Mouse (Mus musculus): ENCODE data around the gene Dennd1a. TPM values are rescaled to one million over a fixed set of nuclear protein-coding genes. Genes with fewer than 3 reads are reported as not detected.
"Not testable (repeated sequence)": the region's sequence is repeated elsewhere in the genome, so short reads cannot be mapped to it uniquely, and the experiment has no call there.

Gene Dennd1a
- polyA plus RNA-seq, 1 experiment from 2014 or later = 17.7 TPM

DNA sequence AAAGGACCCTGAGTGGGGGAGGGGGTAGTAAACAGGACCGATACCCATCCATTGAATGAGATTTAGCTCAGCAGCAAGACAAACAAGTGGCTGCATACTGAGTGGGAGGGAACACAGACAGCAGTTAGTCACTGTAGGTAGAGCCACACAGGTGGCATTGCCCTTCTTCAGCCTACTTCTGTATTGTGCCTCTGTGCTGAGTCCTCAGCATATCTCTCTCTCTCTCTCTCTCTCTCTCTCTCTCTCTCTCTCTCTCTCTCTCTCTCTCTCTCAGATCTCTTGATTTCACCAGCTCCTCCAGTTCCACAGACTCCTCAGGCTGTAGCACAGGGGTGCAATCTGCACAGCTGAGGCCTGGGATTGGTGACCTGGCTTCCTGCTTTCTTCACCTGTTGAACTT, 347.2 kb downstream of the Dennd1a start:
- ATAC-seq (replicated peaks; ENCODE audit: low FRiP score) (no peak), DNase-seq (ENCODE audit: low spot score) (no peak)
- WGBS = 6% methylated on average over 1 of the region's 1 CpGs
- Histone ChIP-seq H3K4me1 (replicated peaks; ENCODE audit: control insufficient read depth, insufficient read depth, low read length) (peaks cover 5% of the 10 kb centered on the region; the same call in 1 of the 2 replicates), H3K9me3 (ENCODE audit: control insufficient read depth, low read length) (no peaks in the 10 kb centered on the region), H3K27me3 (ENCODE audit: control insufficient read depth, insufficient read depth, low read length) (no peaks in the 10 kb centered on the region), H3K27ac (ENCODE audit: low read depth, low read length) (no peak overlapping the region), H3K4me3 (ENCODE audit: low read depth, low read length) (no peak overlapping the region), H3K4me2 (ENCODE audit: low read depth, low read length, severe bottlenecking) (no peak overlapping the region), H3K36me3 (ENCODE audit: control insufficient read depth, insufficient read depth, low read length) (no peaks in the 10 kb centered on the region), H3K9ac (ENCODE audit: low read length) (no peak overlapping the region)

DNA sequence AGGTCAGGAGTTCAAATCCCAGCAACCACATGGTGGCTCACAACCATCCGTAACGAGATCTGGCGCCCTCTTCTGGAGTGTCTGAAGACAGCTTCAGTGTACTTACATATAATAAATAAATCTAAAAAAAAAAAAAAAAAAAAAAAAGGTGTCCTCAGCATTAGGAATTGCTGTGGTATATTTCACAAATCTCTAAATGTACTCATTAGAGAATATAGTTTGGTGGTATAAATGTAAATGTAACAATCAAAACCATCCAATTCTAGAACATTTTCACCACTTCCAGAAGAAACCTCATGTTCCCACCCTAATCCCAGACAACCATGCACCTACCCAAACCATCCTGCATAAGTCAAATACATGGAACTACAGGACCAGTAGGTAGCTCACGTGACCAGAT, 350.3 kb downstream of the Dennd1a start:
- H3K36me3 ChIP-seq (ENCODE audit: control insufficient read depth, insufficient read depth, low read length) = not testable (repeated sequence)

DNA sequence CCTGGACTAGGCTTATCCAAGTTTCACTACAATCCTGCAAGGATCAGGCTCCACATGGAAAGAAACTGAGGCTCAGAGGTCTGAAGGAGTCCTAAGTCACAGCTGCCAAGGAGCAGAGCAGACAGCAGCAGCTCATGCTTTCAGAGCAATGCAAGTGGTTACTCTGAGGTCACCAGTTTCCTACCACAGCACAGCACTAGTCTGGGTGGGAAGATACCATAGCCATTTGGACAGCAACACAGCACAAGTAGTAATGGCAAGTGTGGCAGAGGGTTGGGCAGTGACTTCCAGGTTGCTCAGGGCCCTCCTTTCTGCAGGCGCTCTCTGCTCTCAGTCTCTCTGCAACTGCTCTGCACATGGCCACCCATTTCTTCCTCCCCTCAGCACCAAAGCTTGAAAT, 354.9 kb downstream of the Dennd1a start:
- Histone ChIP-seq H3K36me3 (ENCODE audit: control insufficient read depth, insufficient read depth, low read length) (no peaks in the 10 kb centered on the region), H3K4me1 (replicated peaks; ENCODE audit: control insufficient read depth, insufficient read depth, low read length) (peaks cover 13% of the 10 kb centered on the region; the same call in 1 of the 2 replicates), H3K4me3 (ENCODE audit: low read depth, low read length) (no peak overlapping the region), H3K9me3 (ENCODE audit: control insufficient read depth, low read length) (no peaks in the 10 kb centered on the region), H3K27ac (ENCODE audit: low read depth, low read length) (no peak overlapping the region), H3K9ac (ENCODE audit: low read length) (no peak overlapping the region), H3K4me2 (ENCODE audit: low read depth, low read length, severe bottlenecking) (no peak overlapping the region), H3K27me3 (ENCODE audit: control insufficient read depth, insufficient read depth, low read length) (no peaks in the 10 kb centered on the region)
- 89% methylated on average over 1 of the region's 1 CpGs for WGBS
- 0 out of 2 replicates have a peak, but pooled peaks have one; percentile 19 for ATAC-seq (replicated peaks; ENCODE audit: low FRiP score)
- no peak for DNase-seq (ENCODE audit: low spot score)

More for the DNA sequence above, 350.3 kb downstream of the Dennd1a start:
- ATAC-seq (replicated peaks; ENCODE audit: low FRiP score); H3K27me3 ChIP-seq (ENCODE audit: control insufficient read depth, insufficient read depth, low read length); H3K4me1 ChIP-seq (replicated peaks; ENCODE audit: control insufficient read depth, insufficient read depth, low read length); DNase-seq (ENCODE audit: low spot score); H3K4me3 ChIP-seq (ENCODE audit: low read depth, low read length); H3K9me3 ChIP-seq (ENCODE audit: control insufficient read depth, low read length); H3K27ac ChIP-seq (ENCODE audit: low read depth, low read length); H3K9ac ChIP-seq (ENCODE audit: low read length); H3K4me2 ChIP-seq (ENCODE audit: low read depth, low read length, severe bottlenecking): not testable (repeated sequence)
- WGBS = 91% methylated on average over 1 of the region's 4 CpGs

DNA sequence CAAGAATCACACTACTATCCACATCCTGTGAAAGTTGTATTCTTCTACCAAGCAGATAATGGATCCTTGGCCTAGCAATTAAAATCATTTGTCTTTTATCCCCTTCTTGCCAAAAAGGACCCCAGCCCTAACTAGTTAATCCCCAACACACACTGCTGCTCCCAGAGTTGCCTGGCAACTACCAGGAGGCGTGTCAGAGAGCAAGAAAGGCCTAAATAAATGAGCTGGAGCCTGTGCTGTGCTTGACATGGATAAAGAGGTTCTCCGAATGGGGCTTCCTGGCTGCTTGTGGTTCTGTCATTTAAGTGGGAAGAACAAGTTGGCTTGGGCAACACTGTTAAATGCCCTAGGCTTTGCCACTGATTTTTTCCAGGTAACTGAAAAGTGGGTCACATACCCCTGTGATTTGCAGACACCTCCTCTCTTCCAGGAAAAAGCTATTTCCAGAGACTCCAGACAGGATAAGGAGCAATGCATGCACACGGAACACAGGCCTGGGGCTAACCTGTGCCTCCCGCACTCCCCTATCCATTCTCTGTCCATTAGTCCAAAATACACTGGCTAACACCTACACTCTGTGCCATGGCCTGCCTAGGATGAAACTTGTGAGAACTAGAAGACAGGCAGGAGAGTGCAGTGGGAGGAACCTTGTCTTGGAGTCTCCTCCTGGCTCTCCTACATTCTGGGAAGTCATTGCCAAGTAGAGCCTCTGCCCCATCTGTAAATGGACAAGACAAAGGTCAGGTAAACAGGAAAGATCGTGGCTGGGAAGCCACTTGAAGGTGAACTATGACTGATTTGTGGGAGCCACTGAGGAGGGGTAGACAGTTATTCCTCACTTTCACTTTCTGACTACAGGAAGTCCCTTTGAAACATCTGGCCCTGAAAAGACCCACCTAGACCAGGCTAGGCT, 355.9 kb downstream of the Dennd1a start:
- Histone ChIP-seq H3K9me3 (ENCODE audit: control insufficient read depth, low read length) (no peaks in the 10 kb centered on the region), H3K27me3 (ENCODE audit: control insufficient read depth, insufficient read depth, low read length) (no peaks in the 10 kb centered on the region), H3K36me3 (ENCODE audit: control insufficient read depth, insufficient read depth, low read length) (no peaks in the 10 kb centered on the region), H3K4me2 (ENCODE audit: low read depth, low read length, severe bottlenecking) (no peak overlapping the region), H3K27ac (ENCODE audit: low read depth, low read length) (peak overlapping the region; percentile 82; the same call in 1 of the 2 replicates), H3K4me1 (replicated peaks; ENCODE audit: control insufficient read depth, insufficient read depth, low read length) (peaks cover 13% of the 10 kb centered on the region; the same call in 1 of the 2 replicates), H3K9ac (ENCODE audit: low read length) (no peak overlapping the region), H3K4me3 (ENCODE audit: low read depth, low read length) (no peak overlapping the region)
- ATAC-seq (replicated peaks; ENCODE audit: low FRiP score) (peak; percentile 92), DNase-seq (ENCODE audit: low spot score) (peak; percentile 77)
- 41% methylated on average over 5 of the region's 5 CpGs for WGBS

DNA sequence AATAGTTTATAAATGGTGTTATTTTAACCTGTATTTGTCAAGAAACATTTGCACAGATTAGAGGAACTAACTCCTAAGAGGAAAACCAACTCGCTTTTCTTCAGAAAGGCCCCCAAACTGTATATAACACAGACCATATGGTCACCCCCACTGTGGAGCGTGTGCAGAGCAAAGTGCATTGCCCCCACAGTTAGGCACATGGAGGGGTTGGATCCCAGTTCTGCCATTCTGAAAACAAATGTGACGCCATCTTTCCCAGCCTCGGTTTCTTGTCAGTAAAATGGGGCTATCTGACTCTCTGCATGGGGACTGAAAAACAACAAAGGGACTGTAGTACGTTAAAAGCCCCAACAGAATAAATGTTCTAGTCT, 361.1 kb downstream of the Dennd1a start:
- Histone ChIP-seq H3K36me3 (ENCODE audit: control insufficient read depth, insufficient read depth, low read length) (no peaks in the 10 kb centered on the region), H3K4me3 (ENCODE audit: low read depth, low read length) (no peak overlapping the region), H3K9me3 (ENCODE audit: control insufficient read depth, low read length) (no peaks in the 10 kb centered on the region), H3K27me3 (ENCODE audit: control insufficient read depth, insufficient read depth, low read length) (no peaks in the 10 kb centered on the region), H3K4me1 (replicated peaks; ENCODE audit: control insufficient read depth, insufficient read depth, low read length) (peaks cover 10% of the 10 kb centered on the region), H3K4me2 (ENCODE audit: low read depth, low read length, severe bottlenecking) (no peak overlapping the region), H3K27ac (ENCODE audit: low read depth, low read length) (no peak overlapping the region), H3K9ac (ENCODE audit: low read length) (no peak overlapping the region)
- ATAC-seq (replicated peaks; ENCODE audit: low FRiP score) = 0 out of 2 replicates have a peak, but pooled peaks have one; percentile 4
- 69% methylated on average over 5 of the region's 5 CpGs for WGBS
- DNase-seq (ENCODE audit: low spot score) = no peak

DNA sequence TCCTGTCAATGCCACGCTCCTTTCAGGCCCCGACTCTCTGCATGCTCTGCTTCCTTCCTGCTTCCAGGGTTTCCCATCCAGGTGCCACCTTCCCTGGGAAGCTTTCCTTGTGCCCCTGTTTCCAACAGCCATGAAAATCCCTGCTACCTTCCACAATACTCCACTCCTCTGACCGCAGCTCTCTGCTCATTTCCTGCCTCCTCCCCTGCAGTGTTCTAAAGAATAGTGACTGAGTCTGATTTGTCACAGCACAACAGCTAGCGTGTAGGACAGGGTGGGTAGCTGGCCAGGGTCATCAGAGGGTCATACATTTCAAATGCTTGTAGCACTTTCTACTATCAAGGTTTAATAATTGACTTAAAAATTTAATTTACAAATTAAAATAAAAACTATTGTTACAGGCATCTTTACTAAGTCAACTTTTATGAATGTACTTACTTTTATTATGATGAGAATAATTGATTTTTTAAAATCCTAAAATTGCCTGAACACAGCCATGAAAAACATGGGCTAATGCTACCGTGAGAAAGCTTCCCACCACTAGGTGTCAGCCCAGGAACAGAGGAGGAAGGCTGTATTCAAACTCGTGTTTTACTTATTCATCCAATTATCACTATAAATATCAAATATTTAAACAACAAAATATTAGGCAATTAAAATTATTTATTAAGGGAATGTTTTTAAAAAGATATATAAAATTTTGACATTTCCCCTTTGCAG, 361.6 kb downstream of the Dennd1a start:
- Histone ChIP-seq H3K9ac (ENCODE audit: low read length) (no peak overlapping the region), H3K27ac (ENCODE audit: low read depth, low read length) (no peak overlapping the region)
- WGBS = 21% methylated on average over 6 of the region's 6 CpGs

DNA sequence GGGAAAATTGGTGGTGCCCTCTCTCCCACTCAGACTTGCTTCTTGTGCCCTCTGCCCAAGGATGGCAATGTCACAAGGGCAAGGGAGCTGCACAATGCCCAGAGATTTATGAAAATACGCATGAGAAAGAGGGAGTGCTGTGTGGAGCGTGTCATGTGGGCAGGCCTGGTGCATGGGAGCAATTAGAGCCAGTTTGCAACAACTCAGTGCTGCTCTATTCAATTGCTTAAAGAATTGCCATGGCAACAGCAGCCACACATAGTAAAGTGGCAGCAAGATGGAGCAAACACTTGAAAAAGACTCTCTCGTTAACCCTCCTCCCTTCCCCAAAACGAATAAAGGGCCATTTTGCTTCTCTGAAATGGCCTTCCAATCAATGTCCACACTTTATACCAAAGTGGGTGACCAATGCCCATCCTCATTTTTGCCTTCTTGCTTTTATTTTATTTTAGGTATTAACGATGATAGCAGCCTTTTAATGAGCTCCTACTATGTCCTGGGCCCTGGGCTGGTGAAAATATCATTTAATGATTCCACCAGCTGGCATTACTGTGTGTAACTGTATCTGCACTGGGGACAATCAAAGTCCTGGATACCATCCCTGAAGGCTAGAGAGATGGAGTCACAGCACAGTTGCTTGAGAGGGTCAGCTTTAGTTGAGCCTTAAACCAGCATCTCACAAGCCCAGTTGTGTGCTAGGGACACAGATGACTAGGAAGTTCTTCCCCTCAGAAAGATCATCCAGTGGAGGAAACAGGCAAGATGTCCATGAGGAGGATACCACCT, 378.3 kb downstream of the Dennd1a start:
- Histone ChIP-seq H3K27me3 (ENCODE audit: control insufficient read depth, insufficient read depth, low read length) (no peaks in the 10 kb centered on the region), H3K9ac (ENCODE audit: low read length) (peak overlapping the region; percentile 29; the same call in 1 of the 2 replicates), H3K4me2 (ENCODE audit: low read depth, low read length, severe bottlenecking) (no peak overlapping the region), H3K9me3 (ENCODE audit: control insufficient read depth, low read length) (no peaks in the 10 kb centered on the region), H3K27ac (ENCODE audit: low read depth, low read length) (peak overlapping the region; percentile 75), H3K4me1 (replicated peaks; ENCODE audit: control insufficient read depth, insufficient read depth, low read length) (peaks cover 11% of the 10 kb centered on the region; the same call in 1 of the 2 replicates), H3K4me3 (ENCODE audit: low read depth, low read length) (no peak overlapping the region), H3K36me3 (ENCODE audit: control insufficient read depth, insufficient read depth, low read length) (no peaks in the 10 kb centered on the region)
- DNase-seq (ENCODE audit: low spot score) (peak; percentile 69), ATAC-seq (replicated peaks; ENCODE audit: low FRiP score) (peak; percentile 92)
- 22% methylated on average over 5 of the region's 5 CpGs for whole genome bisulfite sequencing

More for the DNA sequence above, 361.6 kb downstream of the Dennd1a start:
- Histone ChIP-seq H3K4me3 (ENCODE audit: low read depth, low read length) (no peak overlapping the region), H3K27me3 (ENCODE audit: control insufficient read depth, insufficient read depth, low read length) (no peaks in the 10 kb centered on the region), H3K36me3 (ENCODE audit: control insufficient read depth, insufficient read depth, low read length) (no peaks in the 10 kb centered on the region), H3K9me3 (ENCODE audit: control insufficient read depth, low read length) (no peaks in the 10 kb centered on the region), H3K4me2 (ENCODE audit: low read depth, low read length, severe bottlenecking) (no peak overlapping the region), H3K4me1 (replicated peaks; ENCODE audit: control insufficient read depth, insufficient read depth, low read length) (peaks cover 8% of the 10 kb centered on the region)
- ATAC-seq (replicated peaks; ENCODE audit: low FRiP score) (peak; percentile 60; the same call in 1 of the 2 replicates), DNase-seq (ENCODE audit: low spot score) (no peak)

DNA sequence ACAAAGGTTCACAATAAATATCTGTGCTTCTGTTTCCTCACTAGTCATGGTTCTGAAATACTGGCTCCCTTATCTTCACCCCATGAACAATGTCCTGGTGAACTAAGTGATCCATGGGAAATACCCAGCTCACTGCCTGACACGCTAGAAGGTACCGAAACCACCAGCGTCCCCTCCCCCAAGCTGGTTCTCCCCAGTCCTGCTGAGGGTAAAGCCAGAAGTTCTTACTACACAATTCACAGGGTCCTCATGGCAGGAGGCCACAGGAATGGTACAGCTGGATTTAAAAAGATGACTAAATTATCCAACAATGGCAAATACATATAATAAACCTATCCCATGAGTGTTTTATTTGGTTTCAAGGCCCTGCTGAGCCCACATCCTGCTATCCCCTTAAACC, 378.9 kb downstream of the Dennd1a start:
- WGBS = 50% methylated on average over 3 of the region's 3 CpGs

More for the DNA sequence above, 378.9 kb downstream of the Dennd1a start:
- Histone ChIP-seq H3K9me3 (ENCODE audit: control insufficient read depth, low read length) (no peaks in the 10 kb centered on the region), H3K4me2 (ENCODE audit: low read depth, low read length, severe bottlenecking) (no peak overlapping the region), H3K27ac (ENCODE audit: low read depth, low read length) (peak overlapping the region; percentile 75), H3K4me1 (replicated peaks; ENCODE audit: control insufficient read depth, insufficient read depth, low read length) (peaks cover 11% of the 10 kb centered on the region; the same call in 1 of the 2 replicates), H3K36me3 (ENCODE audit: control insufficient read depth, insufficient read depth, low read length) (no peaks in the 10 kb centered on the region), H3K27me3 (ENCODE audit: control insufficient read depth, insufficient read depth, low read length) (no peaks in the 10 kb centered on the region), H3K9ac (ENCODE audit: low read length) (peak overlapping the region; percentile 29; the same call in 1 of the 2 replicates), H3K4me3 (ENCODE audit: low read depth, low read length) (no peak overlapping the region)
- ATAC-seq (replicated peaks; ENCODE audit: low FRiP score) (peak; percentile 66), DNase-seq (ENCODE audit: low spot score) (no peak)

Measured in forebrain, embryonic 11.5 days (tissue).